Mouse (Mus musculus) megakaryocyte, embryonic 14.5 days (primary cell): Measurements from ENCODE around the gene Chrna9. TPM values are rescaled to one million over a fixed set of nuclear protein-coding genes. Genes with fewer than 3 reads are reported as not detected.
A peak's percentile ranks its signal among the peaks of the same experiment; 100 is the strongest.

ENCODE experiments used
- H3K27me3 ChIP-seq: replicated peaks from 2 replicates; pipeline ENCODE3; 2012; ENCODE audit warnings: inconsistent platforms
- H3K36me3 ChIP-seq: replicated peaks from 2 replicates; pipeline ENCODE3; 2012; ENCODE audit warnings: low read length, inconsistent platforms, mixed read lengths
- H3K4me1 ChIP-seq: 2 replicates; pipeline ENCODE4 v1.6.1; 2012; ENCODE audit warnings: inconsistent platforms
- H3K4me3 ChIP-seq: replicated peaks from 2 replicates; pipeline ENCODE3; 2012; ENCODE audit warnings: moderate library complexity, mild to moderate bottlenecking, inconsistent platforms
- H3K9me3 ChIP-seq: 2 replicates; pipeline ENCODE4 v1.6.1; 2012; ENCODE audit warnings: inconsistent platforms
- FLI1 ChIP-seq: IDR thresholded peaks from 2 replicates; pipeline ENCODE4 v1.6.1; 2012; ENCODE audit warnings: low read length, inconsistent platforms, mixed read lengths
- GATA1 ChIP-seq: IDR thresholded peaks from 3 replicates; pipeline ENCODE4 v1.6.1; 2012; ENCODE audit warnings: mixed read lengths, low read length, inconsistent platforms, borderline replicate concordance
- polyA plus RNA-seq: library from polyadenylated mRNA; stranded (reverse); fragments of >175 nt; gene quantifications from 2 replicates; pipeline ENCODE4 v1.2.3, GENCODE M21; 2012; ENCODE audit warnings: low replicate concordance; ENCODE audit not compliant: insufficient read depth

The Chrna9 gene
- polyA plus RNA-seq, 1 experiment = not detected

GRCm38 (mm10) chr5:65933764-65934163 lies 957 bp upstream of the Chrna9 start:
- Histone ChIP-seq H3K36me3 (no peaks in the 10 kb centered on the region), H3K4me3 (no peak overlapping the region), H3K4me1 (peaks cover 46% of the 10 kb centered on the region), H3K9me3 (no peaks in the 10 kb centered on the region), H3K27me3 (no peaks in the 10 kb centered on the region)
- TF ChIP-seq FLI1 (no peak), GATA1 (no peak)

- TF ChIP-seq FLI1 (no peak), GATA1 (no peak)
- no peaks in the 10 kb centered on the region for H3K27me3 ChIP-seq
- no peaks in the 10 kb centered on the region for H3K9me3 ChIP-seq
- H3K4me1 ChIP-seq = peaks cover 53% of the 10 kb centered on the region
- no peak overlapping the region for H3K4me3 ChIP-seq
- no peaks in the 10 kb centered on the region for H3K36me3 ChIP-seq
Measured at GRCm38 (mm10) chr5:65937011-65937726, 2.4 kb downstream of the Chrna9 start.

GRCm38 (mm10) chr5:65937998-65938715 lies 3.4 kb downstream of the Chrna9 start:
- no peaks in the 10 kb centered on the region for H3K27me3 ChIP-seq
- no peak overlapping the region for H3K4me3 ChIP-seq
- TF ChIP-seq FLI1 (no peak), GATA1 (no peak)
- no peaks in the 10 kb centered on the region; the same call in 1 of the 2 replicates for H3K9me3 ChIP-seq
- peaks cover 56% of the 10 kb centered on the region for H3K4me1 ChIP-seq
- no peaks in the 10 kb centered on the region for H3K36me3 ChIP-seq

GRCm38 (mm10) chr5:65941145-65941544 lies 6.4 kb downstream of the Chrna9 start:
- Histone ChIP-seq H3K27me3 (no peaks in the 10 kb centered on the region), H3K4me3 (peak overlapping the region; percentile 65), H3K4me1 (peaks cover 43% of the 10 kb centered on the region), H3K9me3 (peaks cover 14% of the 10 kb centered on the region), H3K36me3 (no peaks in the 10 kb centered on the region)
- TF ChIP-seq FLI1 (no peak), GATA1 (no peak)

GRCm38 (mm10) chr5:65949822-65950221 lies 15.1 kb downstream of the Chrna9 start:
- TF ChIP-seq FLI1 (no peak), GATA1 (no peak)
- Histone ChIP-seq H3K27me3 (no peaks in the 10 kb centered on the region), H3K36me3 (no peaks in the 10 kb centered on the region), H3K4me1 (peaks cover 11% of the 10 kb centered on the region), H3K4me3 (no peak overlapping the region), H3K9me3 (no peaks in the 10 kb centered on the region)

- TF ChIP-seq FLI1 (no peak), GATA1 (no peak)
- Histone ChIP-seq H3K36me3 (no peaks in the 10 kb centered on the region), H3K4me1 (peaks cover 15% of the 10 kb centered on the region), H3K9me3 (no peaks in the 10 kb centered on the region), H3K27me3 (no peaks in the 10 kb centered on the region), H3K4me3 (no peak overlapping the region)
Measured at GRCm38 (mm10) chr5:65950236-65950635, 15.5 kb downstream of the Chrna9 start.

- TF ChIP-seq GATA1 = no peak
- TF ChIP-seq FLI1 = no peak
- Histone ChIP-seq H3K36me3 (no peaks in the 10 kb centered on the region), H3K4me1 (peaks cover 22% of the 10 kb centered on the region), H3K9me3 (no peaks in the 10 kb centered on the region), H3K27me3 (no peaks in the 10 kb centered on the region), H3K4me3 (no peak overlapping the region)
Measured at GRCm38 (mm10) chr5:65950679-65951512, 16.2 kb downstream of the Chrna9 start.

- Histone ChIP-seq H3K9me3 (no peaks in the 10 kb centered on the region), H3K36me3 (no peaks in the 10 kb centered on the region), H3K27me3 (no peaks in the 10 kb centered on the region), H3K4me1 (peaks cover 28% of the 10 kb centered on the region), H3K4me3 (no peak overlapping the region)
- no peak for TF ChIP-seq GATA1
- TF ChIP-seq FLI1 = no peak
Measured at GRCm38 (mm10) chr5:65951513-65951909, 16.8 kb downstream of the Chrna9 start.

GRCm38 (mm10) chr5:65954130-65955080 lies 19.7 kb downstream of the Chrna9 start:
- Histone ChIP-seq H3K9me3 (no peaks in the 10 kb centered on the region), H3K4me1 (peaks cover 38% of the 10 kb centered on the region), H3K27me3 (no peaks in the 10 kb centered on the region), H3K36me3 (no peaks in the 10 kb centered on the region), H3K4me3 (no peak overlapping the region)
- no peak for TF ChIP-seq GATA1
- TF ChIP-seq FLI1 = no peak
